Mouse (Mus musculus): Measurements from ENCODE around the gene Vat1l. TPM values are rescaled to one million over a fixed set of nuclear protein-coding genes. Genes with fewer than 3 reads are reported as not detected.

The Vat1l gene
- polyA plus RNA-seq, 1 experiment from 2014 or later = 1.9 TPM

GRCm38 (mm10) chr8:114421544-114421943, 216.1 kb downstream of the Vat1l start:
- ATAC-seq (ENCODE audit: insufficient number of reproducible peaks, low FRiP score, low TSS enrichment, low read depth) = no peak
- WGBS = 79% methylated on average over 4 of the region's 4 CpGs

More at GRCm38 (mm10) chr8:114421544-114421943, 216.1 kb downstream of the Vat1l start:
- H3K9me3 ChIP-seq (ENCODE audit: control insufficient read depth, low read length) = no peaks in the 10 kb centered on the region
- no peaks in the 10 kb centered on the region for H3K27me3 ChIP-seq (ENCODE audit: control insufficient read depth, insufficient read depth, low read length)
- no peak overlapping the region for H3K27ac ChIP-seq (replicated peaks; ENCODE audit: low read depth, low read length)
- H3K9ac ChIP-seq (ENCODE audit: low read length) = no peak overlapping the region
- H3K4me2 ChIP-seq (ENCODE audit: low read depth, severe bottlenecking) = no peak overlapping the region
- no peak for DNase-seq (ENCODE audit: low spot score)
- no peak overlapping the region for H3K4me3 ChIP-seq (ENCODE audit: low read depth, low read length)
- H3K36me3 ChIP-seq (ENCODE audit: control insufficient read depth, insufficient read depth, low read length) = no peaks in the 10 kb centered on the region
- no peaks in the 10 kb centered on the region for H3K4me1 ChIP-seq (ENCODE audit: control insufficient read depth, insufficient read depth, low read length)

Other genes starting within 250 kb of the Vat1l start
- gene Nudt7, start 72.1 kb upstream of the Vat1l start, polyA plus RNA-seq (2014; fragmentation: Nextera tagmentation; extraction: Ambion mirVana) = 11.2 TPM in 2 replicates
- gene Clec3a, start 212.5 kb downstream of the Vat1l start, polyA plus RNA-seq (2014; fragmentation: Nextera tagmentation; extraction: Ambion mirVana) = not detected in 2 replicates
- gene Wwox, start 234.0 kb downstream of the Vat1l start, polyA plus RNA-seq (2014; fragmentation: Nextera tagmentation; extraction: Ambion mirVana) = 7.3 and 8.0 TPM in 2 replicates

Measured in limb, embryonic 11.5 days (tissue).